Mouse (Mus musculus): ENCODE data around the gene Sirt2. TPM values are rescaled to one million over a fixed set of nuclear protein-coding genes. Genes with fewer than 3 reads are reported as not detected.

The Sirt2 gene
- polyA plus RNA-seq, 1 experiment from 2014 or later = 76.8 TPM

DNA sequence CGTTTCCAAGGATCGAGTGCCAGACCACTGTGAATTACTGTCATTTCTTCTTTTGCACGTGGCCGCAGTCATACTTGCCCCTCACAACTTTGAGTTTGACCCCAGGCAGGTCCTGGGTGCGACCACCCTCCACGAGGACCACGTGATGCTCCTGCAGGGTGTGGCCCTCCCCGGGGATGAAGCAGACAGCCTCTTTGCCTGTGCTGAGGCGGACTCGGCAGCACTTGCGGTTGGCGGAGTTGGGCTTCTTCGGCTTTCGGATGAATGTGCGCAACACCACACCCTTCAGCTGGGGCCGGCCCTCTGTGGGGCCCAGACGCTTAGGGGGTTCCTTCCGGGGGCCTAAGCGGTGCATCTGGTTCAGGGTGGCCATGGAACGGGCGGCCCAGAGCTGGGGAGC, 26.7 kb upstream of the Sirt2 start:
- Histone ChIP-seq H3K27me3 (replicated peaks; ENCODE audit: control insufficient read depth, insufficient read depth, low read length) (no peaks in the 10 kb centered on the region), H3K9ac (ENCODE audit: low read depth, low read length) (no peak overlapping the region), H3K4me2 (replicated peaks; ENCODE audit: low read depth) (no peak overlapping the region), H3K4me1 (replicated peaks; ENCODE audit: control insufficient read depth, insufficient read depth, low read length) (no peaks in the 10 kb centered on the region), H3K27ac (ENCODE audit: low read depth, low read length) (no peak overlapping the region), H3K36me3 (ENCODE audit: control insufficient read depth, insufficient read depth) (peaks cover 15% of the 10 kb centered on the region), H3K9me3 (ENCODE audit: control insufficient read depth) (no peaks in the 10 kb centered on the region), H3K4me3 (ENCODE audit: low read depth, low read length) (no peak overlapping the region)
- 92% methylated on average over 21 of the region's 21 CpGs for WGBS
- no peak for TF ChIP-seq CTCF (IDR thresholded peaks at IDR 0.05; ENCODE audit: low read depth)
- no peak for ATAC-seq

DNA sequence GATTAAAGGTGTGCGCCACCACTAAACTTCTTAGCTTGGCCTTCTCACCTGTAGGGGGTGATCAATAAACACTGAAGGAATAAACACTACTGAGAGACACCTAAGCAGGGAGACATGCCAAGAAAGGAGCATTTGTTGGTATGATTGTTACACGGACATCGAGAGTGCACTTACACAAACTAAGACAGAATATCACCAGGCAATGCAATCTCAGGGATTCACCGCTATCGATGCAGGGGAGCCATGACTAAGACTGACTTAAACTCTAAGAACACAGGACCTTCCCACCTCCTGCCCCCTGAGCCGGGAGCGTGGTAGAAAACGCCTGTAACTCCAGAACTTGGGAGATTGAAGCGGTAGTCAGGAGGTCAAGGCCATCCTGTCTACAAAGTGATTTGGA, 25.6 kb upstream of the Sirt2 start:
- no peak for ATAC-seq
- TF ChIP-seq CTCF (IDR thresholded peaks at IDR 0.05; ENCODE audit: low read depth) = peak; percentile 31; the same call in 1 of the 2 replicates
- peak overlapping the region; percentile 55 for H3K9ac ChIP-seq (ENCODE audit: low read depth, low read length)
- peaks cover 23% of the 10 kb centered on the region for H3K36me3 ChIP-seq (ENCODE audit: control insufficient read depth, insufficient read depth)
- 30% methylated on average over 9 of the region's 9 CpGs for WGBS
- no peaks in the 10 kb centered on the region for H3K9me3 ChIP-seq (ENCODE audit: control insufficient read depth)
- 0 out of 2 replicates have a peak overlapping the region, but pooled peaks have one; percentile 47 for H3K27ac ChIP-seq (ENCODE audit: low read depth, low read length)
- H3K4me3 ChIP-seq (ENCODE audit: low read depth, low read length) = peak overlapping the region; percentile 72
- no peaks in the 10 kb centered on the region for H3K4me1 ChIP-seq (replicated peaks; ENCODE audit: control insufficient read depth, insufficient read depth, low read length)
- H3K4me2 ChIP-seq (replicated peaks; ENCODE audit: low read depth) = peak overlapping the region; percentile 69
- no peaks in the 10 kb centered on the region for H3K27me3 ChIP-seq (replicated peaks; ENCODE audit: control insufficient read depth, insufficient read depth, low read length)

DNA sequence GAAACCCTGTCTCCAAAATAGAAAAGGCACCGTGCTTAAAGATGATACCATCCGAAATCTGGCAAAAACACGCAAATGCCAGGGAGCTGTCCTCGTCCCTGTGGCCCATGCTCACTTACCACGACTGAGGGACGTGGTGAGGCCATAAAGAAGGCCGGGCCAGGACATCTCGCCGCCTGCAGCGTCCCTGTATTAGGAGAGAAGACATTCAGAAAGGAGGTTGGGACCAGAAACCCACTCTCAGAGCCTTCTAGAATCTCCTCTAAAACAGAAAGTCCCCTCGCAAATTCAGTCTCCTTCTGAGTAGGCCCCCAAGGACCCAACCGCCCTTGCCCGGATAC, 25.2 kb upstream of the Sirt2 start:
- H3K4me3 ChIP-seq (ENCODE audit: low read depth, low read length) = peak overlapping the region; percentile 72
- ATAC-seq = peak; percentile 16

DNA sequence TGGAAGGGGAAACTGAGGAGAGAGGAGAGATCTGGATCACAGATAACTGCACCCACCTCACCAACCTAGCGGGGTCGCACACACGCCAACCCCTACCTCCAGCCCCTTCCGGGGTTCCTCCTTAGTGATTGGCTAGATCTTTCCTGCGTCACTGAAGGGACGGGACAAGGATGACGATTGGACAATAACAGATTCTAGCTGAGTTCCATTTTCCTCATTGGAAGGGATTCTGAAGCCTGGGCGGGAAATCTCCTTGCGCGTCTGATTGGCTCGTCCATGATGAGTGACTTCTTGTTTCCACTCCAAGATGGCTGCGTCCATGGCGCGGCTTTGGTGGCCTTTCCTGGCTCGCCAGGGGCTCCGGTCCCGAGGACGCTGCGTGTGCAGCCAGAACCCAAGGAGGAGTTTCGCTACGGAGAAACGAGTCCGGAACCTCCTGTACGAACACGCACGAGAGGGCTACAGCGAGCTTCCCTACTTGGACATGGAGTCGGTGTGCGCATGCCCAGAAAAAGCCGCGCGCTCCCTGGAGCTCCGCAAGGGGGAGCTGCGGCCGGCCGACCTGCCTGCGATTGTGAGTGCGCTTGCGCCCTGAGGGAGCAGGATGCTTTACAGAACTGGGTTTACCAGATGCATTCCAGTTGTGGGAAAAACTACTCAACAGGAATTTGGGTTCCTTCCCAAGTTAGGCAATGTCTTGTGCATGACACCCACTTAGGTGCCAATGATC, 24.7 kb upstream of the Sirt2 start, which contains the start of the genes Mrps12 and Sars2:
Gene Mrps12 (minus strand): TSS at position 112 of the 730 bp plus-strand sequence.
Gene Sars2 (plus strand): TSS at position 284 of the 730 bp plus-strand sequence.
- Histone ChIP-seq H3K4me2 (replicated peaks; ENCODE audit: low read depth) (peak within 1 kb of the TSS; percentile 69), H3K36me3 (ENCODE audit: control insufficient read depth, insufficient read depth) (peaks cover 32% of the 10 kb centered on the region), H3K4me3 (ENCODE audit: low read depth, low read length) (peak within 1 kb of the TSS; percentile 72), H3K27me3 (replicated peaks; ENCODE audit: control insufficient read depth, insufficient read depth, low read length) (no peaks in the 10 kb centered on the region), H3K4me1 (replicated peaks; ENCODE audit: control insufficient read depth, insufficient read depth, low read length) (no peaks in the 10 kb centered on the region), H3K27ac (ENCODE audit: low read depth, low read length) (peak within 1 kb of the TSS; percentile 60; the same call in 1 of the 2 replicates), H3K9ac (ENCODE audit: low read depth, low read length) (peak within 1 kb of the TSS; percentile 60), H3K9me3 (ENCODE audit: control insufficient read depth) (no peaks in the 10 kb centered on the region)
- peak; percentile 95 for TF ChIP-seq CTCF (IDR thresholded peaks at IDR 0.05; ENCODE audit: low read depth)
- WGBS = under 1% methylated on average over 39 of the region's 39 CpGs
- ATAC-seq = peak; percentile 97

More for the DNA sequence above, 25.2 kb upstream of the Sirt2 start:
- Histone ChIP-seq H3K4me2 (replicated peaks; ENCODE audit: low read depth) (peak overlapping the region; percentile 69), H3K27ac (ENCODE audit: low read depth, low read length) (peak overlapping the region; percentile 47; the same call in 1 of the 2 replicates), H3K9me3 (ENCODE audit: control insufficient read depth) (no peaks in the 10 kb centered on the region), H3K27me3 (replicated peaks; ENCODE audit: control insufficient read depth, insufficient read depth, low read length) (no peaks in the 10 kb centered on the region), H3K9ac (ENCODE audit: low read depth, low read length) (peak overlapping the region; percentile 55), H3K4me1 (replicated peaks; ENCODE audit: control insufficient read depth, insufficient read depth, low read length) (no peaks in the 10 kb centered on the region), H3K36me3 (ENCODE audit: control insufficient read depth, insufficient read depth) (peaks cover 27% of the 10 kb centered on the region)
- TF ChIP-seq CTCF (IDR thresholded peaks at IDR 0.05; ENCODE audit: low read depth) = no peak
- under 1% methylated on average over 13 of the region's 13 CpGs for WGBS

DNA sequence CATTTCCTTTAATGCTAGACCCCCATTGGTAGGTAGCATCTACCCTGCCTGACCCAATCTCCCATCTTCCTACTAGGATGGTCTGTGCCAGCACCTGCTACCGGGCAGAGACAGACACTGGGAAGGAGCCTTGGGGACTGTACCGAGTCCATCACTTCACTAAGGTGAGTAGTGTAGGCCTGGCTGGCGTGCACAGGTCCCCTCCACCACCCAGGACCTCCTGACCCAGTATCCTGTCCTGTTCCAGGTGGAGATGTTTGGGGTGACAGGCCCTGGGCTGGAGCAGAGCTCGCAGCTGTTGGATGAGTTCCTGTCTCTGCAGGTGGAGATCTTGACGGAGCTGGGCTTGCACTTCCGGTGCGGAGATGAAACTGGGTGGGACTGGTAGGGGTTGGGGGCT, 16.6 kb upstream of the Sirt2 start:
- TF ChIP-seq CTCF (IDR thresholded peaks at IDR 0.05; ENCODE audit: low read depth) = no peak
- WGBS = 94% methylated on average over 7 of the region's 7 CpGs

DNA sequence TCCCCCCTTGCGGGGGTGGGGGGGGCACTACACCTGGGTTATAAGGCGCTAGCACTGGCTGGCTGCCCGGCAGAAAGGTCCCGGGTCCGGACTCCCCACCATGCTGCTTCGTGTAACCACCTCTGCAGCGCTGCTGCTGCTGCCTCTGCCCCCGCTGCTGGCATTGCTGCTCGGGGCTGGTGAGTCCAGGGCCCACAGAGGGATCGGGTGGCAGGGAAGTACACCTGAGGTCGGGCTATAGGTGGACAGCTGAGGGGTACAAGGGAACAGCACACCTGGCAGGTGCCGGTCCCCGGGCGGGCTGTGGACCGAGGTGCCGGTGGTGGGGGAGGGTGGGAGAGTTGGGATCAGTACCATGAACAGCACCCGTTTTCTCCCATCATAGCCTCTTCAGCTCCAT, 10.5 kb upstream of the Sirt2 start, which contains the start of gene Ccer2:
Gene Ccer2 (plus strand): TSS at position 96 of the 400 bp plus-strand sequence.
- Histone ChIP-seq H3K4me2 (replicated peaks; ENCODE audit: low read depth) (no peak within 1 kb of the TSS), H3K4me3 (ENCODE audit: low read depth, low read length) (no peak within 1 kb of the TSS), H3K36me3 (ENCODE audit: control insufficient read depth, insufficient read depth) (peaks cover 42% of the 10 kb centered on the region), H3K27me3 (replicated peaks; ENCODE audit: control insufficient read depth, insufficient read depth, low read length) (peaks cover 10% of the 10 kb centered on the region; the same call in 1 of the 2 replicates), H3K9me3 (ENCODE audit: control insufficient read depth) (no peaks in the 10 kb centered on the region), H3K4me1 (replicated peaks; ENCODE audit: control insufficient read depth, insufficient read depth, low read length) (no peaks in the 10 kb centered on the region), H3K9ac (ENCODE audit: low read depth, low read length) (no peak within 1 kb of the TSS), H3K27ac (ENCODE audit: low read depth, low read length) (no peak within 1 kb of the TSS)
- TF ChIP-seq CTCF (IDR thresholded peaks at IDR 0.05; ENCODE audit: low read depth) = no peak
- 4% methylated on average over 17 of the region's 17 CpGs for WGBS
- ATAC-seq = no peak

More for the DNA sequence above, 16.6 kb upstream of the Sirt2 start:
- no peak overlapping the region for H3K4me3 ChIP-seq (ENCODE audit: low read depth, low read length)
- H3K27ac ChIP-seq (ENCODE audit: low read depth, low read length) = no peak overlapping the region
- H3K9ac ChIP-seq (ENCODE audit: low read depth, low read length) = no peak overlapping the region
- no peak for ATAC-seq
- H3K4me1 ChIP-seq (replicated peaks; ENCODE audit: control insufficient read depth, insufficient read depth, low read length) = no peaks in the 10 kb centered on the region
- peaks cover 48% of the 10 kb centered on the region for H3K36me3 ChIP-seq (ENCODE audit: control insufficient read depth, insufficient read depth)
- H3K9me3 ChIP-seq (ENCODE audit: control insufficient read depth) = no peaks in the 10 kb centered on the region
- H3K27me3 ChIP-seq (replicated peaks; ENCODE audit: control insufficient read depth, insufficient read depth, low read length) = no peaks in the 10 kb centered on the region
- H3K4me2 ChIP-seq (replicated peaks; ENCODE audit: low read depth) = no peak overlapping the region
